Mouse (Mus musculus) erythroblast, embryonic 14.5 days (primary cell): ENCODE data around the gene Rab4a.

Experiments used
- GATA1 ChIP-seq: IDR thresholded peaks from 2 replicates; pipeline ENCODE4 v1.6.1; 2012; ENCODE audit warnings: low read length, inconsistent platforms, mixed read lengths
- TAL1 ChIP-seq: IDR thresholded peaks from 3 replicates; pipeline ENCODE4 v1.6.1; 2012; ENCODE audit warnings: low read length, inconsistent platforms, mixed read lengths

DNA sequence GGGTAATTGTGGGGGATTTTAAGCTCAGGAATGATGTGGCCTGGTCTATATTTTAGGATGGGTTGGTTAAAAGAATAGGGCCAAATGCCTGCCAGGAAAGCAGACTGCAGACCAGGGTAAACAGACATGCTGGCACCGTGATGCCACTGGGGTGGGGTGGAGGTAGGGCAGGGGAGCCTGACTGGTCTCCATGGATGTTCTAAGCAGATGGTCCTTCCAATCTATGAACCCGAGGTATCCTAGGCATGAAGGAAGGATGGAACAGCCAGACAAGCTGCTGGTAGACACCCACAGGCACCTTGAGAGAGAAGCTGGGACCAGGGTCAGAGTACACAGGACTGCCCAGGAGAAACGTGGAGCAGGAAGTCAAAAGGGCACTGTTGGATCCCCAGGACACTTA, 41.8 kb downstream of the Rab4a start:
- TF ChIP-seq GATA1 (no peak), TAL1 (no peak)
